Mouse (Mus musculus): Measurements from ENCODE around the gene Ank.

Gene Ank

DNA sequence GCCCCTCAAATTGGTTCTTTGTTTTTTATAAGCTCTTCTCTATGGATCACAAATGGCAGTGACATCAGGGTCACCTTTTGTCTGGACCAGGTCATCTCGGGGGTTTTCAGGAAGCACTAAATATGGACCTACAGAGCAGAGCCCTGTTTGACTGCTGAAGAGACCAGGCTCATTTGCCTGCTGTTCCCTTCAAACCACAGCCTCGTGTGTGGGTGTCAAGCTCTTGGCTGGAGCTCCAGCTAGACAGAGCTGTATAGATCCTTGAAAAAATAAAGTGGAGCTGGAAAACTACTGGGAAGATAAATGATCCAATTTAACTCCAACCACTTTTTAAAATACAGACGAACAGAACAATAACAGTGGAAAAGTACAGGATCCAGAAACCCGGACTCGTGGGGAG is 70.3 kb downstream of the Ank start:
- DNase-seq (ENCODE audit: extremely low spot score, low spot score), result no peak

DNA sequence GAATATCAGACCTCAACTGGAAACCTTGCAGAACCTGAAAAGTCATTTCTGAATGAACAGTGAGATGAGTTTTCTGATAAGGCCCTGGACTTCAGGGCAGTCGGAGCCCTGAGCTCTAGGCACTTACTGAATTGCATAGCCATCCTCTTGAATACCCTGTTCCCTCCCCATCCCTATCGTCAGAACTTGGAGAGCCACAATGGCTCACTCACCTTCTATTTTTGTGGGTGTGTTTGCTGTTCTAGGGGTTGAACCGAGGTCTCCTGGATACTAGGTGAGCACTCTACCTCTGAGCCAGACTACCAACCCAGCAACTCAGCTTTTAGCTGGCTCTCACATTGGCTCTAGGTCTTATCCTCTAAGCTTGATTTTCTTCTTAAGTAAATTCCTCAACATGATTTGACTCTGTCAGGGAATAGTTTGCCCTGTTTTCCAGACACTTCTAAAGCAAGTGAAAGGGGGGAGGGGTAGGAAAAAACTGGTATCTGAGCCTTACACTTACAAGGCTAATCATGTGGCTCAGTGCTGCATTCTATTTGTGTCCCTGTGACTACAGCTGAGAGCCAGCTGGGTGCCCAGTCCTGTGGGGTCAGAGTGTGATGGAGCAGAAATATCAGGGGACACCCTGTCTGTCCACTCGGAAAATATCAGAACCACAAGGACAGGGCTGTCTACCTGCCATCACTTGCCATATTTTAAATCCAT is 71.2 kb downstream of the Ank start:
- DNase-seq (ENCODE audit: extremely low spot score, low spot score), result no peak

GRCm38 (mm10) chr15:27539745-27540144 is 73.3 kb downstream of the Ank start:
- DNase-seq (ENCODE audit: extremely low spot score, low spot score), result no peak

- no peak for DNase-seq (ENCODE audit: extremely low spot score, low spot score)
These were observed 78.7 kb downstream of the Ank start for GRCm38 (mm10) chr15:27545203-27545602.

- DNase-seq (ENCODE audit: extremely low spot score, low spot score), result no peak
These were observed 81.6 kb downstream of the Ank start for GRCm38 (mm10) chr15:27548110-27548509.

GRCm38 (mm10) chr15:27549071-27549470 is 82.6 kb downstream of the Ank start:
- no peak for DNase-seq (ENCODE audit: extremely low spot score, low spot score)

DNA sequence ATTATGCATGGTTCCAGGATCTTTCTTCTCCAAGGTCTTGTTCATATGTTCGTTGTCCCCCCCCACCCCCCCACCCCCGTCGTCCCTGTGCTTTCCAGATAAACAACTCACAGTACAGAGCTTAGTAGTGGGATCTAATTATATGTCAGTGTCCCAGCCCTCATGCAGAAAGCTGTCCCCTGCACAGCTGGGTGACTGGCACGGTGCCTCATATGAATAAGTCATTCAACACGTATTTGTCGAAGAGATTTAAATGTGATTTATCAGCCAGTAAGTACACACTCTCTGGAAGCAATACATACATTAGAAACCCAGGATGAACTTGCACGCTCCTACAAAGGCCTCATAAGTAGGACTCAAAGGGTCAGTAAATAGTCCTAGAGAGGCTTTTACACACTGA is 83.4 kb downstream of the Ank start:
- no peak for DNase-seq (ENCODE audit: extremely low spot score, low spot score)

DNA sequence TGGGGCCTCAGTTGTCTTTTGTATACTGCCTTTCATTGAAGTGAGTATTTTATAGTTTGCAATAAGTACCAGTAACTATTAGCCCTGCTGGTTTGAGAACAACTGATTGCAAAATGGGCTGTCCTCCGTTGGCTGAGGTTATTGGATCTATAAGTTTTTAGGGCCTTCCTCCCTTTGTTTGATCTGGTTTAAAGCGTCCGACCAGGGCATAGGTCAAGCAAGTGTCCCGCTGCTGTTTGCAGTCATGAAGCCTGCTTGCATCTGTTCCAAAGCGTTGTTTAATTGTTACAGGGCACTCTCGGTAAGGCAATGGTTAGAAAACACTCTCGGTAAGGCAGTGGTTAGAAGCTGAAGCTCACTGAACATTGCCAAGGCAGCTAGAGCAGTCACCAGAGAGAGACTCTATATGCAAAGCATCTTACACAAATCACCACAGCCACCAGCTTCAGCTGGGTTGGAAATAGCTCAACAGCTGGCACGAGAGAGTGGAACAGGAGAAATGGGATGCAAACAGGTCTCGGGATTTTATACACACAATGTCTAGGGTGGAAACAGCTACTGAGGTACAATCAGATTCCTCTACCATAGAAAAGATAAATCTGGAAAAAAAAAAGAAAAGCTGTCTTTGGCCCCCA is 84.0 kb downstream of the Ank start:
- DNase-seq (ENCODE audit: extremely low spot score, low spot score), result no peak

DNA sequence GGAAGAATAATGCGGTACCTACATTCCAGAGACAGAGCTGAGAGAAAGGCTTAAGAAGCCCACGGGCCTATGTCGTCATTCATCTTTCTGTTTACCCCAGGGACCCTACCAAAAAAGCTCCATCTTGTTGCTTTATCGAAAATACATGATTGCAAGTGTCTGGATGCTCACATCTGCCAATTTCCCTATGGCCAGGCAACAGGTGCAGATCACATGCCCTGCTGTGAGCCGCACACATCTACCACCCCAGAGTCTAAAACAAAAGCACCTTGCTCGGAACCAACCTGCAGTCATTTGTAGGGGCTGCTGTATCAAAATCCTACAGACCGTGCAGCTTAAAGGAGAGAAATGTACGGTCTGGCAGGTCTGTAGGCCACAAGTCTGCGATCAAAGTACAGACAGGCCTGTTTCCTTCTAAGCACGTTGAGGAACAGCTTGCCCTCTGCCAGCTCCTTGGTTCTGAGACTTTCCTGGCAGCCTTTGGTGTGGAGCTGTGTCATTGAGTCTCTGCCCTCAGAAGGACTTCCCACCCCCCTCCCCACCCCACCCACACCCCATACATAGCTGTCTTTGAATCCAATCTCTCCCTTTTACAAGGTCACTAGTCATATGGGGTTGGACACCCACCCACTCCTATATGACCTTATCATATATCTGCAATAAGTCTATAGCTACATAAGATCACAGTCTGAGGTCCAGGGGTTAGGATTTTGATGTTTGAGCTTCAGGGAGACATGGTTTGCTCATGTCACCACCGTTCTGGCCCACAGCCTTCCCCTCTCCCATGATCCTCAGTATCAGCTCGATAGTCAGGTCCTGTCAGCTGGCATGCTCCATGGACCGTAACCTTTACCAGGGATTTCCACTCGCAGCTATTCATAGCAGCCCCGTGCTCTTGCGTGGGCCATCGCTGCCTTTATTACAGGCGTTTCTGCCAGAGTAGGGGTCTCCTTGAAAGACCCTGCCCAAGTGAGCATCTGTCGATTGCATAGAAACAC is 84.9 kb downstream of the Ank start:
- DNase-seq (ENCODE audit: extremely low spot score, low spot score), result no peak

- DNase-seq (ENCODE audit: extremely low spot score, low spot score), result no peak
These were observed 85.7 kb downstream of the Ank start for GRCm38 (mm10) chr15:27552129-27552700.

GRCm38 (mm10) chr15:27553554-27553953 is 87.1 kb downstream of the Ank start:
- DNase-seq (ENCODE audit: extremely low spot score, low spot score), result no peak

GRCm38 (mm10) chr15:27558456-27559147 is 92.1 kb downstream of the Ank start:
- DNase-seq (ENCODE audit: extremely low spot score, low spot score), result no peak

- DNase-seq (ENCODE audit: extremely low spot score, low spot score), result no peak
These were observed 93.8 kb downstream of the Ank start for GRCm38 (mm10) chr15:27560315-27560714.

DNA sequence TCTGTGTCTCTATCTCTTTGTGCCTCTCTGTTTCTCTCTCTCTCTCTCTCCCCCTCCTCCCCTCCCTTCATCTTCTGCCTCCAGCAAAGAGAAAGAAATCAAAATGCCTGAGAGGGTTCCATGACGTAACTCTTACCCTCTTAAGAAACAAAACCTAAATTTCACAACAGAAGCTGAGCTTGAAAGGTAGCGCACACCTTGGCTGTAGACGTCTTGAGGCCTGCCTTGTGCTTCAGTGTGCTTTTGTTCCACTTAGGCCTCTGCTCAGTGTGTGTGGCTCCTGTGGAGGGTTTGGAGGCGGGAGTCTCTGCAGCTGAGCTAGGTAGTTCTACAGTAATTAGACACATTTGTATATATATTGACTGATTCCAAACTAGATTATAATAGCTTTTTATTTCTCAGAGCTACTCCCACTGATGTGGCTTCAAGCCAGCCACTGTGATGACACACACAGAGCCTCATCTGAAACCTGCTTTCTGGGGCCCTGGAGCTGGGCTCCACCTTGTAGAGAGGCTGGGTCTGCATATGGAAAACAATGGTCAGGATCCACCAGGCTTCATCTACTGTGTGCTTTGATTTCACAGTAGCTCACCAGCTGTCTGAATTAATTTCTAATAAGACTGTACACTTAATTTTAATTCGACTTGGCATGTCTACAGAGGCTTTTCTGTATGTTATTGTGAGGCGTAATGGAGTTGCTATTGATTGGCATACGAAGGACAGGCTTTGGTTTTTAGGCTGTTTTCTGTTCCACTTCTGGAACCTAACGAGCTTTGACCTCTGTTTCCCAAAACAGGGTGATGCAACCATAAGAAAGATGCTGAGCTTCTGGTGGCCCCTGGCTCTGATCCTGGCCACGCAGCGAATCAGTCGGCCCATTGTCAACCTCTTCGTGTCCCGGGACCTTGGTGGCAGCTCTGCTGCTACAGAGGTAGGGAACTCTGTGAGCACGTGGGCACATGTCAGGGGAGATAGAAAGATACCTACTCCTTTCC is 97.9 kb downstream of the Ank start:
- no peak for DNase-seq (ENCODE audit: extremely low spot score, low spot score)

DNA sequence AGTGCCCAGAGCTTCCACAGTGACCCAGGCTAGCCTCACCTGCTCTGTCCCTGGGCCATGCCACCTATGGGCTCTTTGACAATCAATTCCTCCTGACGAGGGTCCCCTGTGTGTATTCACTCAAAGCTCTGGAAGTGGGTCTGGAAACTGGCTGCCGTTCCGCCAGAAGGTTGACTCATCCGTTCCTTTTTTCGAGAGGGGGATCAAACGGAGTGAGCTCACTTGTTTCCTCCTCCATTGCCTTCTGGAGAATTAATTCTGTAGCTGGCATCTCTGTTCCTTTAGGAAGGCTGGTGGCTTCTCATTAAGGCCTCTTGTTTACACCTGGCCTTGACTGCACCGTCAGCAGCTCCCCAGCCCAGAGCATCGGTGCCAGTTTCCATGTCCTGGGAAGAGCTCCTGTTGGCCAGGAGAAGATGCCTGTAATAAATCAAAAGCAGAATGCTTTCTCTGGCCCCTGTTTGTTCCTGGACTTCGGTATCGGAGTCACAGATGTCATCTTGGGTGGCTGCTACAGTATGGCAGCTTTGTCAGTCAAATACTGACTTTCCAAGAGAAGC is 99.2 kb downstream of the Ank start:
- DNase-seq (ENCODE audit: extremely low spot score, low spot score), result no peak

DNA sequence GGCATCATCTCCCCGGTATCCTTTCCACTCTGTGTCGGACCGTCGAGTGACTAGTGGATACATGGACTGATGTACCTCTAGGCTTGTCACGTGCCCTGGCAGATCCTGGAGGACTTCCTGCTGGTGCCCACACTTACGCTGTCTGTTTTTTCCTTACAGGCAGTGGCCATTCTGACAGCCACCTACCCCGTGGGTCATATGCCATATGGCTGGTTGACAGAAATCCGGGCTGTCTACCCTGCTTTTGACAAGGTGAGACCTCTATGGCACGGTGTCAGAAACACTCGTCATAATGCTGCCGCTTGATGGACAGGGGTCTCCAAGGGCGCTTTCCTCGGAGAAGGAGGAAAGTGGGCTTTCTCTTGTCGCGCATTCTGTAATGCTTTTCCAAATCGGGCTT is 100.9 kb downstream of the Ank start:
- DNase-seq (ENCODE audit: extremely low spot score, low spot score), result no peak

DNA sequence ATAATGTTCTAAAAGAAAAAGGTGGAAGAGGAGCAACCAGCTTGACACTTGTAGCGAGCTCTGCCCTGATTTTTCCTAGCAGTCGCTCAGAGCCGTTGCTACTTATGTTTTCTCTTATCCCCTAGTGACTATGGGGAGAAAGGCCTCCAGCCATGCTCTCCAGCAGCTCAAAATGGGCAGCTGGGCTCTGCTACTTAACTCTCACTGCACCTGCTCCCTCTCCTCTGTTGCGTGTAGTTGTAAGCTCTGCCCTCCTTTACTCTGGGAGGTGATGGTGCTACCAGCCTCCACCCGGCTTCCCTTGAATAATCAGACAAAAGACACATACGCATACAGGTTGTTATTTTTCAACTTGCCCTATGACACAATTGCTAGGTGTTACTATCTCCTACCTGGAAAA is 101.9 kb downstream of the Ank start:
- no peak for DNase-seq (ENCODE audit: extremely low spot score, low spot score)

DNA sequence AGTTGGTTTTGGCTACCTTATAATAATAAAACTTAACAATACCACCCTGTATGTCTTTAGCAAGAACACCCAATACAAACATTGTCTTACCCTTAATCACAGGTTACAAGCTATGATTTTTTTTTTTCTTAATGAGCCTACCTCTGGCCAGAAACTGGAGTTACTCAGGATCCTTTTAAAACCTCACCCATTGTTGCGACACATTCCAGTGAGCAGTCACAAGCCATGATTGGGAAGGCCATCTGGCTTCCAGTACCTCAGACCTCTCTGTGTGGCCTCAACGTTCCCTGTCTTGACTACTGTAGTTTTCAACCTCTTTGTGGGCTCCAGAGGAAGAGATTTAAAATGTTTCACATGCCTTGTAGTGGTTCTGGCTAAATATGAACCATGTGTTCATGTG is 103.4 kb downstream of the Ank start:
- DNase-seq (ENCODE audit: extremely low spot score, low spot score), result no peak

GRCm38 (mm10) chr15:27570385-27570784 is 103.9 kb downstream of the Ank start:
- no peak for DNase-seq (ENCODE audit: extremely low spot score, low spot score)

DNA sequence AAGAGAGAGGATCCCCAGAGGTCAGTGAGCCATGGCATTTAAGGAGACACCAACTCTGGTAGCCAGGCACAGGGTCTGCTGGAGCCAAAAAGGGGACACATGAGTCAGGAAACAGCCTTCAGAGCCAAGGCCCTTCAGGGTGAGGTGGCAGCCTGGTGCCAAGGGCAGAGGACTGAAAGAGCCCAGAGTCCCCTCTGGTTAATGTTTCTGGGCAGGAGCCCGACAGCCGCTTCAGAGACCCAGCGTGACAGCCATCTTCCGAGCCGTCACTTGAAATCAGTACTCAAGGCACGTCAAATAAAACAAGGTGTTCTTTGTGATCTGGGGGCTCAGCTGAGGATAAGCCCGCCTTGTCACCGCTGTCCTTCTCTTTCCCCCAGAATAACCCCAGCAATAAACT is 104.7 kb downstream of the Ank start:
- no peak for DNase-seq (ENCODE audit: extremely low spot score, low spot score)

Measured in neural tube, embryonic 10.5 days (tissue).